Mouse (Mus musculus) cortical plate, adult 2 months (tissue): ENCODE measurements around the gene Mcu. TPM values are rescaled to one million over a fixed set of nuclear protein-coding genes. Genes with fewer than 3 reads are reported as not detected.

ENCODE experiments used
- H3K27ac ChIP-seq: fragments of 200-500 bp; 2 replicates; pipeline ENCODE4 v1.5.1; 2012; ENCODE audit warnings: low read length, control low read depth, inconsistent platforms; ENCODE audit not compliant: insufficient read depth
- H3K4me1 ChIP-seq: fragments of 200-500 bp; 2 replicates; pipeline ENCODE4 v1.6.1; 2011; ENCODE audit warnings: low read length; ENCODE audit not compliant: control insufficient read depth, insufficient read depth
- H3K4me3 ChIP-seq: fragments of 200-500 bp; 2 replicates; pipeline ENCODE4 v1.5.1; 2011; ENCODE audit warnings: mild to moderate bottlenecking, low read length, control low read depth; ENCODE audit not compliant: insufficient read depth
- CTCF ChIP-seq: fragments of 200-500 bp; IDR thresholded peaks from 2 replicates; pipeline ENCODE4 v1.5.1; 2011; ENCODE audit warnings: mild to moderate bottlenecking, control low read depth, low read length; ENCODE audit not compliant: insufficient read depth; ENCODE audit errors: extremely low read depth
- POLR2A ChIP-seq: fragments of 200-500 bp; IDR thresholded peaks from 2 replicates; pipeline ENCODE4 v1.6.1; 2011; ENCODE audit warnings: mild to moderate bottlenecking, low read length, control low read depth; ENCODE audit not compliant: insufficient read depth; ENCODE audit errors: extremely low read depth
- polyA plus RNA-seq: library from polyadenylated mRNA; depleted of rRNA; stranded (reverse); fragments of >200 nt; gene quantifications from 2 replicates; pipeline ENCODE4 v1.2.3, GENCODE M21; 2012

Gene Mcu
- polyA plus RNA-seq, 1 experiment: 21.5 TPM

DNA sequence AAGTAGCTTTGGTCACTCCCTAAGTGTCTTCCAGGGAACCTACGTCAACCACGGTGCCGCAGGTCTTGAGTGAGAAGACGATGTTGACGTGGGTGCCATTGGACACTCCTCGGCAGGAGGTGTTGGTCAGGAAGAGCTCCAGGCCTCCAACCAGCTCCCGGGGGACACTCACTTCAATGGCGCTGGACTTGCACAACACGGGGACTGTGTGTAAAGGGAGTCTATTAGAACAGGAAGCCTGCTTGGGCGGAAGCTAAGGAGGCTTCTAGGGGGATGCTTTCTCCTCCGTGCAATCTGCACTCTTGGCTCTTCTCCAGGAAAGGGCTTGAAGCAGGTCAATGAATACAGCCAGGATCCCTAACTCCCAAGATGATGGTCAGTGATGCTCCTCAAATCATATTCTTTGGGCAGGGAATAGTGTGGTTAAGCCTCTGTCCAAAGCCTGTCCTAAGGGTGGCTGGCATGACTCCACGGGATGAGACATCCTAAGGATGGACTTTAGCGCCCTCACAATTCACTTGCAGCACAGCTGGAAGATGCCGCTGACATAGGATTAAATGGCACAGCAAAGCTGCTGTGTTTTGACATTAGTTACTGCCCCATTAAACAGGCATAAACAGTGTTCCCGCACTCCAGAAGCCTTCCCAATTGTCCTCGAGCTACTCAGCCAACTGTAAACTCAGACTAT, 186.9 kb downstream of the Mcu start:
- no peak for TF ChIP-seq POLR2A
- TF ChIP-seq CTCF: no peak
- Histone ChIP-seq H3K4me1 (peaks cover 2% of the 10 kb centered on the region), H3K27ac (no peak overlapping the region), H3K4me3 (no peak overlapping the region)

DNA sequence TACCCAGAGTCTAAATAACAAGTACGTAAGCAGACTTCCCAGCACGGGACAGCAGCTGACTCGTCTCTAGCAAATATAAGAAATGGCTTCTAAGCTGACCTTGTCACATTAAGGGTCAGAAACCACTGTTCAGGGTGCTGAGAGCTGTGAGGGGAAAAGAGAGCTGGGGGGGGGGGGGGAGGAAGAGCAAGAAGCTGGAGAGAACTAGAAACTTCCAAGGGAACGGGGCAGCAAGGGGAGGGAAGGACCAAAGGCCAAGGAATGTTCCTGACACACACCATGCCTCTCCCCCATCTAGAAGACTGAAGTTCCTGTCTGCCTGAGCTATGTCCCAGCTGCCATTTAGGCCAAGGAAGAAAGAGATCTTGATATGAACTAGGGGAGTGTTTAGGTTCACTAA, 190.1 kb downstream of the Mcu start:
- no peak overlapping the region for H3K27ac ChIP-seq
- no peak overlapping the region for H3K4me3 ChIP-seq
- H3K4me1 ChIP-seq: peaks cover 2% of the 10 kb centered on the region
- no peak for TF ChIP-seq CTCF

DNA sequence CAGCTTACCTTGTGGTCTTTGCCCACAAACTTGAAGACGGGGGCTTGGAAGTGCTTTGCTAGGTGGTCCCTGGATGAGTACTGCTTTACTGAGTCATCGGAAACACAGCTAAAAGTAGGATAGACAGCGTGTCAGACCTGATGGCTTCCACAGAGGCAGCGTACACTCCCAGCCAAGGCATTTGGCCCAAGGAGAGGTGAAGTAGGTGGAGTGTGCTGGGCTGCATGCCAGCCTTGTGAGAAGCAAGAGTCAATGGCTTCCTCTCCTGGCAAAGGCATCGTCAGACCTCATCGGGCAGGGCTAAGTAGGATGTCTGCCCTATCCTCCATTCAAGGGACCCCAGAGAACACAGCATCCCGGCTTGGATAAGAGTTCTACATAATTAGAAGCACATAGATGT, 191.1 kb downstream of the Mcu start:
- Histone ChIP-seq H3K4me1 (no peaks in the 10 kb centered on the region), H3K4me3 (no peak overlapping the region), H3K27ac (no peak overlapping the region)
- TF ChIP-seq CTCF (no peak), POLR2A (no peak)

DNA sequence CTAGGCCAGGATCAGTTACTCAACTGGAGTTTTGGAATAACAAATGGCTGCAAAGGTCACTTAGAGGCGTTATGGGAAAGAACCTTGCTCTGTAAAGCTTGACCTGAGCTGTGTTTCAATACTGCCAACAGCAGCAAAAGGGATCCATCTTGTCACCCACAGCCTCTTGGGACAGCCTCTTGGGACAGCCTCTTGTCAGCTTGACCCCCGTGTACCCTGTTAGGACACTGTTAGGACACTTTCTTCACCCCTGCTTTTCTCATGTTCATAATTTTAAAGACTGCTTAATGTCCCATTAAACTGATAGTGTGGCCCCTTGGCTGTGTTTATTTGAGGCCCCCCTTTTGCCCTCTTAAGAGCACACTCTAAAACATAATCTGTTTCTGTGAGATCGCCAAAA, 192.0 kb downstream of the Mcu start:
- TF ChIP-seq POLR2A (no peak), CTCF (no peak)
- Histone ChIP-seq H3K27ac (no peak overlapping the region), H3K4me1 (no peaks in the 10 kb centered on the region), H3K4me3 (no peak overlapping the region)

DNA sequence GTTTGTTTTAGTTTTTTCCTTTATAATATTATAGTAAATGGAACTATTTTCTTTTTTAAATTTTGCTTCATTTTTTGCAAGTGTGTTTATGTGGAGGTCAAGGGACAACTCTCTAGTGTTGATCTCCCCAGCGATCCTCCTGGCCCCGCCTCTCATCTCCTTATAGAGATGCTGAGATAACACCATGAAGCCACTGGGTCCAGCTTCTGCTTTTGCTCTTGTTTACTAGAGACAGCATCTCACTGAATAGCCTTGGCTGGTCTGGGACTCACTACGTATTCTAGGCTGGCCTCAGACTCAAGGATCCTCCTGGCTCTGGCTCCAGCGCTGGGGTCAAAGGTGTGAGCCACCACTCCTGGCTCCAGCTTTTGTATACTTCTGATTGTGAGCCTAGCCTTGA, 197.0 kb downstream of the Mcu start:
- Histone ChIP-seq H3K27ac (no peak overlapping the region), H3K4me3 (no peak overlapping the region), H3K4me1 (no peaks in the 10 kb centered on the region)
- no peak for TF ChIP-seq POLR2A
- TF ChIP-seq CTCF: no peak

DNA sequence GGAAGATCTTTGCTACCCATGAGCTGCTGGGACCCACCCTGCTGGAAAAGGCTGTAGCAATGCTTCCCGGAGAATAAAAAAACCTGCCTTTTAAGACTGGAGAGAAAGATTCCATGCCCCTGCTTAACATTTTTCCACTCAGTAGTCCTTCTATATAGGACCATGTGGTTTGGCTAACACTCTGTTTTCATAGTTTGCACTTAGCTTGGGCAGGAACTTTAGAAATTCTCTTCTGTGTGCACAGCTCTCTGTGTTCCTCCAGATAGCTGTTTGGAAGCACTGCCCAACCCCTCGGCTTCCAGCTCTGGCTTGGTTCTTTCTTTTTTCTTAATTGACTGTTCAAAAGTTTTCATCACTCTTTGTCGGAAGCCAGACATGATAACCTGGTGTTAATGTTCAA, 199.9 kb downstream of the Mcu start:
- no peak for TF ChIP-seq POLR2A
- TF ChIP-seq CTCF: no peak
- Histone ChIP-seq H3K4me1 (no peaks in the 10 kb centered on the region), H3K27ac (no peak overlapping the region), H3K4me3 (no peak overlapping the region)

DNA sequence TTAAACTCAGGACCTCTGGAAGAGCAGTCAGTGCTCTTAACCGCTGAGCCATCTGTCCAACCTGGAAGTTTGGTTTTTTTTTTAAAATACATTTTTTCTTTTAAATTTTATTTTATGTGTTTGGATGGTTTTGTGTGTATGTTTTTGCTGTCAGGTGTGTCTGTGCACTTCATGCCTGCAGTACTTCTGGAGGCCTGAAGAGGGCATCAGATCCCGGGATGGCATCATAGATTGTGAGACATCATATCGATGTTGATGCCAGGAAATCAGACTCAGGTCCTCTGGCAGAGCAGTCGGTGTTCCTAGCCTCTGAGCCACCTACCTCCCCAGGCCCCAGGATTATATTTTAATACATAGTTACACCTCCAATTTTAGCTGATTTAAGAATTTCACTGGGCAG, 202.8 kb downstream of the Mcu start:
- Histone ChIP-seq H3K27ac (no peak overlapping the region), H3K4me1 (no peaks in the 10 kb centered on the region), H3K4me3 (no peak overlapping the region)
- no peak for TF ChIP-seq POLR2A
- no peak for TF ChIP-seq CTCF

DNA sequence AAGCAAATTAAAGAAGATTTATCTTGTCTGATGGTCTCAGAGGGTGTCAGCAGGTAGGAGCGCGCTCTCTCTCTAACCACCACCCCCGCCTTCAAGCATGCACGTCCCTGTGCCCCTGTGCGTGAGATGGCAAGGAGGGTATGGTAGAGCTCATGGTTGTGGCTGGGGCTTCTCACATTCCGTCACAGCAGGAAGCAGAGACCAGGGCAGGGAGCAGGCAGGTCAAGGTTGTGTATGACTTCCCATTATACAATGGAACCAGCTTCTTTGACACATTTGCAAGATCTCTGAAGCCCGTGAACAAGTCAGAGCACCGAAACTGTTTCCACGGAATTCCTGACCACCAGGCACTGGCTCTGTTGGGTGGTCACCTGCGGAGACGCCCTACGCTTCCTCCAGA, 206.2 kb downstream of the Mcu start:
- Histone ChIP-seq H3K27ac (no peak overlapping the region), H3K4me1 (no peaks in the 10 kb centered on the region), H3K4me3 (no peak overlapping the region)
- TF ChIP-seq POLR2A (no peak), CTCF (no peak)

DNA sequence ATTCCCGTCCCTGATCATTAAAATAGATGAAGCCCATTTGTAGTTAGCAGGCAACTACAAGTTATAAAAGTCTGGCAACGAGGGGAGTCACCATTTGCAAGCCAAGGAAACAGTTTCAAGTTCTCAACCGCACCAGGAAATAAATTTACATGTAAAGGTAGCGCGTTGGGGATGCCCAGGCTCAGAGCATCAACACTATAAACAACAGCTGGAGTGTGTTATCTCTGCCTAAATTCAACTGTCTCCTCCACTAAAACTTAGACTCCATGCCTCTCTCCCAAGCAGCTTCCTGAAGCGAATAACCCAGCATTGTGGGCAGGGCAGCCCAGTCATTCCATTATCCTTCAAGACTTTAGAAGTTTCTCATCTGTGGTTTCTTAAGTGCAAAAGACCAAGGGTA, 208.0 kb downstream of the Mcu start:
- Histone ChIP-seq H3K4me1 (no peaks in the 10 kb centered on the region), H3K27ac (no peak overlapping the region), H3K4me3 (no peak overlapping the region)
- no peak for TF ChIP-seq POLR2A
- TF ChIP-seq CTCF: no peak

DNA sequence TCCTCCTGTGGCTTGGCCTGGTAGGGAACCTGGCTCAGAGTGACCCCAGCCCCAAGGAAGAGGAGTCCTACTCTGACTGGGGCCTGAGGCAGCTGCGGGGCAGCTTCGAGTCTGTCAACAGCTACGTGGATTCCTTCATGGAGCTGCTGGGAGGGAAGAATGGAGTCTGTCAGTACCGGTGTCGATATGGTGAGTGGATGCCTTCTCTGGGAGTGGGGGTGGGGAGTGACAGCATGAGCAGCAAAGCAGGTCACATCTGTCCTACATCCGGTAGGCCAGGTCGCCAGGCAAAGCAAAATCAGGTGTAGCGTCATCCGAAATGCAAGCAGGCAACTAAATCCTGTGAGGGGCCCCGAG, 212.7 kb downstream of the Mcu start:
- TF ChIP-seq POLR2A (no peak), CTCF (no peak)

More for the DNA sequence above, 212.7 kb downstream of the Mcu start:
- Histone ChIP-seq H3K4me3 (no peak overlapping the region), H3K4me1 (no peaks in the 10 kb centered on the region), H3K27ac (no peak overlapping the region)
